Mouse (Mus musculus) left cerebral cortex, postnatal 4 days (tissue): ENCODE results near the gene Plek2. TPM values are rescaled to one million over a fixed set of nuclear protein-coding genes. Genes with fewer than 3 reads are reported as not detected.
"Not testable (repeated sequence)": the region's sequence is repeated elsewhere in the genome, so short reads cannot be mapped to it uniquely, and the experiment has no call there.

Source experiments
- DNase-seq: peaks from one replicate; pipeline ENCODE4 v3.0.0-alpha.2; 2022
- intact Hi-C: fragments of 180-260 bp; cut with DNase I; formaldehyde crosslinking; loops from one replicate; pipeline ENCODE4 v1.15.1; 2025
- total RNA-seq, 2 experiments: library from RNA; stranded (reverse); gene quantifications; 2 replicates each; pipeline ENCODE4 v1.2.3; 2021

Gene Plek2
- total RNA-seq = under 1 TPM; 0.81 to 0.88 TPM

DNA sequence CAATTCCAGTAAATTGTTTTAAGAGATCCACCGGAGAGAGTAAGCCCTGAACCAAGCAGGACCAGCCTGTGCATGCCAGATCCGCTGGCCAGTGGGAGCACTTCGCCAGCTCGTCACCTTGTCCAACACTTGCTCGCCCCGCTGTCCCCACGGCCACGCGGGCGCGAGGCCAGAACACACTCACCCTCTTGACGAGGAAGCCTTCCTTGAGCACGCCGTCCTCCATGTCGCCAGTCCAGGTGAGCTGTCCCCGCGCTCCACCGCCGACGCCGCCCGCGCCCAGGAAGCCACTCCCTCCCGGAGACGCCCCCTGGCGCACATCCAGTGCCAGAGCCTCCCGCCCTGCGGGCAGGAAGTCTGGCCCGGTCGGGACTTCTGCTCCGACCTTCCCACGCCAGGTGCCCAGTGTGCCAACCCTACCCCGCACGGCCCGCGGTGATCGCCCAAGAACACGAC lies at the start of gene Plek2:
Gene Plek2 (minus strand): TSS at position 258 of the 456 bp plus-strand sequence.
- DNase-seq = peak; percentile 54
- intact Hi-C loops = no loop called here

DNA sequence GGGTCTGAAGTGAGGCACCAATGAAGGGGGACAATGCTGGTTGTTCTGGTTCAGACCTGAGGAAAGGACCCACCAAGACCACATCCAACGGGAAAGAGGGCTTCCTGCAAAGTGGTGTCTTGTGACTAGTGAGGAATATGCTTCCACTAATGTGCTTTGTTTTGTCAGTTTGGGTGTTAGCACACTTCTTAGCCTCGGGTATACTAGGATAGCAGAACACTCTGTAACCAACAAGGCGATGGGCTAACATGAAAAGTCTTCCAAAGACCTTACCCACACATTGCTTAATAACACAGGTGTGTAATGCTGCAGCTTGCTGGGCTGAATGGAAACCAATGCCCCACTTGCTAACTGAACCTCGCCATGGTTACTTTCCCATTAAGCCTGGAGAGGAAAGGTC lies 49.6 kb upstream of the Plek2 start:
- DNase-seq = no peak
- intact Hi-C loops = no loop called here

DNA sequence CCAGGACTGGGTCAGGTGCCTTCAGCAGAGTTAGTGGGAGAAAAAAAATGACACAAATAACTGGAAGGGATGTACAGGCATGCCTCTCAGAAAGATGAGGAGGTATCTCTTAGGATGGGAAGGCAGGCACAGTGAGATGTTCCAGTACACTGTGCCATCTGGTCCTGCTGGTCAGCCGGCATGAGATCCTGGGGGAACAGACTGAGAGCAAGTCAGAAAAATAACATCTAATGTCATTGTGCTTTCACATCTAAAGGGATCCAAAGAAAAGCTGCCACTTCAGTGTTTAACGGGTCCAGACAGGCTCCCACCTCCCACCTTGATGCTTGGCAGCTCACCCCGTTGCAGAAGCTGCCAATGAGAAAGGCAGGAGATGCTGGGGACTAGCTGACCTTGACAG lies 45.7 kb upstream of the Plek2 start:
- intact Hi-C loops = no loop called here
- peak; percentile 54 for DNase-seq

DNA sequence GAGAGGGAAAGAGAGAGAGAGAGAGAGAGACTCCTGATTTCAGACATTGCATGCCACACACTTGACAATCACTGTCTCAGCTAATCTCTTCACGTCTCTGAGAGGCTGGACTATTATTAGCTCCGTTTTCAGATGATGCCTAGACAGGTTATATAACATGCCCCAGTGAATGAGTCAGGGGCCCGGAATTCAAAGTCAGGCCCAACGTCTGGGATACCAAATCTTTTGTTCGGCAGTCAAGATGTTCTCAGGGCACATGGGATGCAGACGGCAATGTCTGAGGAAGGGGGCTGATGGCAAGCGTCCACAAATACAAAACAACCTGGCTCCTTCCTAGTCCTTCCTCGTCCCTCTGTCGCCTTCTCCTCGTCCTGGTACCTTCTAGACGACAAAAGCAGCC lies 45.3 kb upstream of the Plek2 start:
- peak; percentile 53 for DNase-seq
- intact Hi-C loops = no loop called here

DNA sequence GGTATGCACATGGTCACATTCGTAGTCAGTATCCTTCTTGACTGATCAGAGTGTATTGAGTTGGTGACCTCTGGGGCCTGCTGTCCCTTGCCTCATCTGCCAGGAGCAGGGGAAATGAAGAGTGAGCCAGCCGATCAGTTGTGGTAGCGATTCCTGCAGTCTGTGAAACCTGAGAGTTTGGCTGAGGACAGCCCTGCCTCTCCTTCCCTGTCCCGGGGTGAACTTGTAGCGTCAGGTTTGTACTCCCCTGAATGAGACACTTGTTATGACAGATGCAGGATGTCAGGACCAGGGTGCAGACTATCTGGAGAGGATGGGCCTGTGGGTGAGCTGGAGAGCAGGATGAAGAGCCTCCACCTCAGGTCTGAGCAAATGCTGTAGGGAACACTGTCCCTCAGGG lies 40.9 kb upstream of the Plek2 start:
- intact Hi-C loops = no loop called here

DNA sequence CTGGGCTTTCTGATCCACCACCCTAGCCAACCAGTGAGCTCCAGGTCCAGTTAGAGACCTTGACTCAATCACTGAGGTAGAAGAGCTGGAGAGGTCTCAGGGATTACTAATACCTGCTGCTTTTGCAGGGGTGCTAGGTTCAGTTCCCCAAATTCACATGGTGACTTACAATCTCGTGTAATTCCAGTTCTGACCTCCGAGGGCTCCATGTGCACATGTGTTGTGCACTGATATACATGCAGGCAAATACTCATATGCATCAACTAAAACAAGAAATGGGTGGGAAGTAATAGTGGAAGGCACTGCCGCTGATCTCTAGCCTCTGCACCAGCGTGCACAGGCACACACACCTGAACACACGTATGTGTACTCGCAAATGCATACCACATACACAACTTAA lies 40.4 kb upstream of the Plek2 start:
- DNase-seq = peak; percentile 13
- intact Hi-C loops = no loop called here

More for the DNA sequence above, 40.9 kb upstream of the Plek2 start:
- no peak for DNase-seq

DNA sequence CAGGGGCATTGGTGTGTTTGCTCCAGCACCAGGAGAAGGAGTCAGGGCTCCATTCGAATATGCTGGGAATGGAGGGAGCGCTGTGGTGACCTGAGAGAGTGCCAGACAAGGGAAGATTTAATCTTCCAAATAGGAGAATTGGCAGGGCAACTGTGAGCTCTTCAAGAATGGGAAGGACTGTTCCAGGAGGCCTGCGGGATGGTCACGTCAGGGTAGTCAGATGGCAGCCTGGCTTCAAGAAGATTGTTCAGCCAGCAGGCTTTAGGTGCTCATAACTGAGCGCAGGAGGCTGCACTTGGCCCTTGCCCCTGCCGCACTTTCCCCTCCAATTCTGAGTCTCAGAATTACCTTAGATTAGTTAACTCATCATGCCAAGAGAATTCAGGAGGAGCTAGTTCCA lies 36.2 kb upstream of the Plek2 start:
- no peak for DNase-seq

DNA sequence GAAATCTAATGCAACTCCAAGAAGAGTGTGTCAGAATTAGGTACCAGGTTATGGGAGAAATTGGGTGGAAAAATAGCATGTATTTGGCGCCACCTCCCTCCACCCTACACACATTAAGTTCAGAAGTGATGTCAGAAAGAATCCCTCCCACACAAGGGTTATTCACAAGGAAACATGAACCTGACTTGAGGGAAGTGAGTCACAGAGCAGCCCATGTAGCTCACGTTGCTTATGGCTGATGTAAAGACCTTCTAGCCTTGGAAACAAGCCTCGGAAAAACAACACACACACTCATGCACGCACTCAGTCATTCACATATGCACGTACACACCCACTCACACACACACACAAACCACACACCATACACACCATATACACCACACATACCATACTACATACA lies 33.3 kb upstream of the Plek2 start:
- DNase-seq = no peak
- intact Hi-C loops = no loop called here

More for the DNA sequence above, 36.2 kb upstream of the Plek2 start:
- intact Hi-C loops = no loop called here

DNA sequence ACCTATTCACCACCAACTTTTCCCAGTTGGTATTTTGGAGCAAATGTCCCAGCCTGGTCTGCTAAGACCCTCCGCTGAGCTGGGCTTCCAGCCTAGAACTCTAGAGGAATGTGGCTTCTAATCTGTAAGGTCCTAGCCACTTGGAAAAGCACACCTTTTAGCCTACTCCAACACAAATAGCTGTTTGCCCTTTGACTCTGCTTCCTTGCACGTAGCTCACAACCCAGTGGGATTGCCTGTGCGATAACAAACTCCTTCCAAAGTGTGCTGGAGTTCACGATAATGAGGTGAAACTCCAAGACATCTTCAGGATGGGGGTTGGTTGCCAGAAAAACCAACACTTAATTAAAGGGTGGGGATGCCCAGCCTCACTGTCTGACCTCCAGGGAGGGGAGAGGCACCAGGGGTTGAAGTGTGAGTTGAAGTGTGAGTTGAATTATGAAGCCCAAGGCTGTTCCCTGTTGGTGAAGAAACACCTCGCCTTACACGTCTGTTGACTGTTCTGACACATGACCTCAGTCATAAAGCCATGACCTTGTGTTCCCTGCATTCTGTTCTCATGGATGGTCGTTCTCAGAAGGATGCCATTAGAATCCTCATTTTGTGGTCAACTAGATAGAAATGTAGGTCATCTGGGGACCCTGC lies 32.8 kb upstream of the Plek2 start:
- DNase-seq = no peak
- intact Hi-C loops = no loop called here

DNA sequence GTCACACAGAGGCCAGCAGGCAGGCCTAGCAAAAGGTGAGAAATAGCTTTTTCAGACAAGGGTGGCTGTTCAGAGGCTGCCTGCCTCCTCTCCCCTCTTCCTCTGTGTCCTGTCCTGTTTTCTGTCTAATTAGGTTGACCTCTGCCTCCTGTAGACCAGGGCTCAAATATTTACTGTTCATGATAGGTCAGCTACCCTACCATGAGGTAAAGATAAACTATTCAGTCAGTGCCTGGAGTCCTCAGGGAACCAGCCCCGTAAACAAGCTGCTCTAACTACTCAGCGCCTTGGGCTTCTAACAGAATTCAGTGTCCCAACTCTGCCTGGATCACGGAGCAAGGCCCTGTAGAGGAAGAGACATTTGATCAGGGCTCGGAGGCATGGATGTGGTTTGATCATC lies 29.7 kb upstream of the Plek2 start:
- intact Hi-C loops = no loop called here
- no peak for DNase-seq

DNA sequence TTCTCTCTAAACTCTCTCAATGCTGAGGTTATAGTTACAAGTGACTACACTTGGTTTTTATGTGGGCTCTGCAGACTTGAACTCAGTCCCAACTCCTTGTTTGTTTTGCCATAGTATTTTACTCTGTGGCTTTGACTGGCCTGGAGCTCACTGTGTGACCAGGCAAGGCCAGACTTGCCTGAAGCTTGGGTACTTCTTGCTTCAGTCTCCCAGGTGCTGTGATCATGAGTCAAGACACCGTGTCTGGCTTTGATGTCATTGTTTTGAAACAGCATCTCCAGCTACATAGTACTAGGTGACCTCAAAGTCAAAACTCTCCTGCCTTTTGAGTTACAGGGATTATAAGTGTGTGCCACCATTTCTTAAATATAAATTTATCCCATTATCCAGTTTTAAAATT lies 23.1 kb upstream of the Plek2 start:
- no peak for DNase-seq
- intact Hi-C loops = no loop called here

DNA sequence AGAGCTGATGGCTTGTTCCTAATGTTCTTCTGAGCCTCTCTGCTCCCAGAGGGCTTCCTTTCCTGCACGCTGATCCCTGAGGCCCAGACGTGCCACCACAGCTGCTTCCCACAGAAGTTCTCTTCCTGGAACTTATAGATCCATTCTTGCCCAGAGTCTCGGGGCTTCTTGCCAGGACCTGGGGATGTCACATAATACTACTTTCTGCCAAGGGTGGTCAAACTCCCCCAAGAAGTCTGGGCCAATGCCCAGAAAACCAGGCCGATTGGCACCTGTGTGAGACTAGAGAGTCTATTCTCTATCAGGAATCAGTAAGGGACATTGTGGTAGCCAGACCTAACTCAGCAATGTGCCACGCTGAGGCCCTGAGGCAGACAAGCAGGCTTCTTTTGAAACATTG lies 20.5 kb upstream of the Plek2 start:
- intact Hi-C loops = no loop called here
- DNase-seq = peak; percentile 54

DNA sequence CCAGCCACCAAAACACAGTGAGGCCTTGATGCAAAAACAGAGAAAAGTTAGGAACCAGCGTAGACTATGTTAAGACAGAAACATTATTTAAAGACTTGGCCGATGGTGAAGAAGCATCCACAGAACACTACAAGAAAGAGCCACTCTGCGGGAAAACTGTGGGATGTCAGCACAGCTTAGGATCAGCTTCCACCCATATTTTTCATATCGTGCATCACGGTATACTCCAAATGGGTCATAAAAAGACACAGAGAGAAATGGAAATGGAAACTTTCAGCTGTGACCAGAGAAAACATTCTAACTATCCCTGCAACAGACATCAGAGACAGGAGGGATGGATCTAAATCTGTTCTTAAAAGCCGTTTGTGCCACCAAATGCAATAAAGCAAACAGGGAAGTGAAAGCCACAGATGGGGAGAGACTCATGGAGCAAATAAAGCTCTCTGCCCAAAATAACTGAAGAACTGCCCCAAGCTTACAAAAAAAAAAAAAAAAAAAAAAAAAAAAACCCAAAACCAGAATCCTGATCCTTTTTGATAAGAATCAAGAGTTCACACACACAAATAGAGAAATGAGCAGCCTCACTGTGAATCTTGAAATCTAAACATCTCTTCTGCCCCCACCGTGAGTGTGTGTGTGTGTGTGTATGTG lies 16.9 kb upstream of the Plek2 start:
- intact Hi-C loops = no loop called here
- no peak for DNase-seq

DNA sequence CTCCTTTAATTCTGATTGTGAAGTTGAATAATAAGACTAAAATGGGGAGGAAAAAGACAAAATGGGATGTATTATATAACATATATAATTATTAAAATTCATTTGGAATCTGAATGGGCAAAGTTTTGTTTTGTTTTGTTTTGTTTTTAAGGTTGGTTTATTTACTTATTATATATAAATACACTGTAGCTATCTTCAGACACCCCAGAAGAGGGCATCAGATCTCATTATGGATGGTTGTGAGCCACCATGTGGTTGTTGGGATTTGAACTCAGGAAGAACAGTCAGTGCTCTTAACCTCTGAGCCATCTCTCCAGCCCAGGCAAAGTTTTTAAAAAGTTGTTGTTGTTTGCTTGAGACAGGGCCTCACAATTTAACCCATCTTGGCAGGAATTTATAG lies 16.2 kb upstream of the Plek2 start:
- DNase-seq, intact Hi-C loops: not testable (repeated sequence)

DNA sequence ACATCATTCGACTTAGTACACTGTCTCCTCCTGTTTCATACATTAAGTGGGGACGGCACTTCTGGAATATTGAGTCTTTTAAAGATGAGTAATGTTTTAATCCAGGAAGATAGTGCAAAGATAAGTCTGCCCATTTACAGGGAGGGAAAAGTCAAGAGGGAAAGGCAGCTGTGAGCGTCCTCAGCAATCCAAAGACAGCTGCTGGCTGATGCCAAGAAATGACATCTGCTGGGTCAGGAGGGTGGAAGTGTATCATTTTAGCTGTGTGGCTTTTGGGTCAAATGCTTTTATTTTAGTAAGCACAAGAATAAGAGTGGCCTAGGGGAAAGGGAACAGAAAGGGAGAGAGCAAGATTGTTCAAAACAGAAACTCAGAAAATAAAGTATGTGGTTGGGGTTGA lies 15.3 kb upstream of the Plek2 start:
- intact Hi-C loops = no loop called here
- no peak for DNase-seq

DNA sequence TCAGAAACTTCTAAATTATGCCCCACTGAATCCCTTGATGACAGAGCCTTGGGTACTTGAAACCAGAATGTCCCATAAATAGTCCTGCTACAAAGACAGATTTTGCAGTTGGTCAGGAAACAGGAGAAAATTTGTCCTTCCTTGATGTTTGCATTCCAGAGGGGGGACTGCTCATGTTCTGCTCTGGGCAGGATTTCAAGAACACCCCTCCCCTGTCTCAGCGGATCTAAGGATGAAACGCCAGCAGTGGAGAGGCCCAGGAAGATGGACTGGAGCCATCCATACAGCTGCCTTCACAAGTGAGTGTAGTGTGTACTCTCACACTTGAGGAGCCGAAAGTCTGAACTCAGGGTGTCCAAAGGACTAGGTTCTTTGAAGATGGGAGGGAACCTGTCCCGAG lies 14.7 kb upstream of the Plek2 start:
- DNase-seq = no peak
- intact Hi-C loops = no loop called here

DNA sequence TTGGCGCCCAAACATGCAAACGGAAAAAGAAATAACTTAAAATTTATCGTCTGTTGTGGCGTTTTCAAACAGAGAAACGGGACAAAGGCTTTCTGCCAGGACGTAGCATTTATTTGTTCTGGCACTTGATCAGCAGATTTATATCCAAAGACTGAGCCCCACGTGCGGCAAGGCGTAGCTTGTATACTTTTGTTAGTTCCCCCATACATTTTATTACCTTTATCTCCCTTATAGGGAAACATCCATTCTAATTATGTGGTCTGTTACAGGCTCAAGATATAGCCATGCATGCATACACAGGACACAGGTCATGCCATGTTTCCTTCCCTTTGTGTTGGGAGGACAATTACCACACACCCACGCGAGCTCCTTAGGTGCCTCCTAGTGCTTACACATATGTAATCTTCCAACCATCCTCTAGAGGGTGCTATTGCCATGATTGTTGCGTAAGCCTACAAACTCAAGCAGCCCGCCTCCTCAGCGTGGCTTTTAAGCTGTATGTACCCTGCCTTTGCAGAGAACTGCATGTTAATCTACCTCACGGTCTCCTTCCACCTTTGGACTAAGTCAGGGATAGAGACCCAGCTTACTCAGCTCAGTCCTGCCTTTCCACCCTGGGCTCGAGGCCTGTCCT lies 12.4 kb upstream of the Plek2 start:
- intact Hi-C loops = loop anchor here (2.0 to 5.0 kb wide), 2 partner anchors 168 to 178 kb away; partner anchors contain the start of gene Pigh
- peak; percentile 59 for DNase-seq

DNA sequence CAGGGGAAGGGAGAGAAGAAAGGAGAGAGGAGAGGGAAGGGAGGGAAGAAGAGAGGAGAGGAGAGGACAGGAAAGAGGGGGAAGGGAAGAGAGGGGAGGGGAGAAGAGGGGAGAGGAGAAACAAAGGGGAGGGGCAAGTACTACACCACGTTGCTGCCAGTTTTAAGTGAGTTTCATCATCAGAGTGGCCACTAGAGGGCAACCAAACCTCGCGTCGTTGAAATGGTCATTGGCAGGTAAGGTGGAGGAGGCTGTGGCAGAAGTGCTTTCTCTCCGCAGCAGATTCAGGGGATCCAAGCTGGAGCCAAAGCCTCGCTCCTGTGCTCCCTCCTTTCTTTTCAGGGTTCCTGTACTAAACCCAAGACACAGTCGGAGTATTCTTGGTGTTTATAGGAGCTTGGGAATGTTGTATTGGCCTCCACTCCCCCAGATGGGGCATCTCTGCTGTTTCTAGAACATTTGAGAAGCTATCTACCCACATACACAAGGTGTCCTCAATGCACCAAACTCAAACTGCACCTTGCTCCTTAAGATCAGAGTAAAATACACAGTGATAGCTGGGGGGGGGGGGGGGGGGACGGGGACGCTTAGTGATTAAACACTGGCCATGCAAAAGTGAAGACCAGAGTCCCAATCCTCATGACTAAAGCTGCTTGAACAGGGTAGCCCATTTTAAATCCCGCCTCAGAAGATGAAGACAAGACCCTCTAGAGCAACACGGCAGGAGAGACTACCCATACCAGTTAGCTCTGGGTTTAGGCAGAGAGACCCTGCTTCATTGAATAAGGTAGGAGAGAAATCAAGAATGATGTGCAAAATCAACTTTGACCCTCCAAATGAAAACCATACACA lies 11.7 kb upstream of the Plek2 start:
- intact Hi-C loops = loop anchor here (2.0 to 5.0 kb wide), 2 partner anchors 169 to 178 kb away; partner anchors contain the start of gene Pigh
- DNase-seq = peak; percentile 82

DNA sequence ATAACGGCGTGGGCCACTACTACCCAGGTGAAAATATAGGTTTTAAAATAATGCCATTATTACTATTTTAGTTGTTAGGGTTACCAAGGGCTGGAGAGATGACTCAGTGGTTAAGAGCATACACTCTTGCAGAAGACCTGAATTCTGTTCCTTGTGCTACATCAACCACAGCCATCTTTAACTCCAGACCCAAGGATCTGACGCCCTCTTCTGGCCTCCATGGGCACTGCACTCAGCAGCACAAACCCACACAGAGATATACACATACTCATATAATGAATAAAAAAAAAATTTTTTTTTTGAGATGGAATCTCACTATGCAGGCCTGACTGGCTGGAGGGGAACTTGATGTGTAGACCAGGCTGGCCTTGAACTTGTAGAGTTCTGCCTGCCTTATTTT lies 9.5 kb upstream of the Plek2 start:
- intact Hi-C loops = loop anchor here (5.0 kb wide), 1 partner anchor 171 kb away; the partner anchor contains the start of gene Pigh
- no peak for DNase-seq

DNA sequence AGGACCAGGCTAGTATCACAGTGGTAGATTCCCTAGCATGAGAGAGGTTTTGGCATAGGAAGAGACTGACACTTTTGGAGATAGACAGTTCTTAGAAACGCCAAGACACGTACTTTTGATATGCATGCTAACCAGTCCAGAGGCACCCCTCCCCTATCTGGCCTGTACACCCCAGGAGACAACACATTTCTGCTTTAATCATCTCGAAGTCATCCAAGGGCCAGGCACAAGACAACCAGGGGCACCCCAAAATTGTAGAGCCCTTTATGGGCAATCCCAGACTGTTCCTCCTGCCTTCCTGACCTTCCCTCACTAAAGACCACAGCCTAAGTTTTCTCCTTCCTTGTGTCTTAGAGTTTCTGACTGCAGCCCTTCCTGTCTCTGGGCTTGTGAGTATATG lies 8.8 kb upstream of the Plek2 start:
- intact Hi-C loops = loop anchor here (5.0 kb wide), 1 partner anchor 172 kb away; the partner anchor contains the start of gene Pigh
- no peak for DNase-seq

DNA sequence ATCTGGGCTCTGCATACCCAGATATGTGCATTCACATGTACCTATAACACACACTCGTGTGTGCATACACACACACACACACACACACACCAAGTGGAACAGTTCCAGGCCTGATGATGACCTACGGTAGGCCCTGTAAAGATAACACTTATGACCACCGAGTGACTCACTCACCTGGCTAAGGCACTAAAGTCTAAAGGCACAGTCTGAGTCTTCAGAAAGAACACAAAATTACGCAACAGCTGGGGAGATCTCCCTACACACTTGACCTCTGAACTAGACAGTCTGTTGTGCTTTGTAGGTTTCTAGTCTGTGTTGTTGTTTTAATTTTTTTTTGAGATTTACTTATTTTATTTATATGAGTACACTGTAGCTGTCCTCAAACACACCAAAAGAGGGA lies 7.7 kb upstream of the Plek2 start:
- intact Hi-C loops = no loop called here
- no peak for DNase-seq
